Mouse (Mus musculus) CD8-positive naive resting alpha-beta T cell, adult 2 months (primary cell): Measurements from ENCODE around the gene St8sia4.

ENCODE experiments used
- DNase-seq, 2 experiments: peaks; one replicate each; pipeline ENCODE4 v3.0.0; 2022; ENCODE audit warnings: low read depth in 2 of 2, low spot score in 2 of 2

Gene St8sia4

DNA sequence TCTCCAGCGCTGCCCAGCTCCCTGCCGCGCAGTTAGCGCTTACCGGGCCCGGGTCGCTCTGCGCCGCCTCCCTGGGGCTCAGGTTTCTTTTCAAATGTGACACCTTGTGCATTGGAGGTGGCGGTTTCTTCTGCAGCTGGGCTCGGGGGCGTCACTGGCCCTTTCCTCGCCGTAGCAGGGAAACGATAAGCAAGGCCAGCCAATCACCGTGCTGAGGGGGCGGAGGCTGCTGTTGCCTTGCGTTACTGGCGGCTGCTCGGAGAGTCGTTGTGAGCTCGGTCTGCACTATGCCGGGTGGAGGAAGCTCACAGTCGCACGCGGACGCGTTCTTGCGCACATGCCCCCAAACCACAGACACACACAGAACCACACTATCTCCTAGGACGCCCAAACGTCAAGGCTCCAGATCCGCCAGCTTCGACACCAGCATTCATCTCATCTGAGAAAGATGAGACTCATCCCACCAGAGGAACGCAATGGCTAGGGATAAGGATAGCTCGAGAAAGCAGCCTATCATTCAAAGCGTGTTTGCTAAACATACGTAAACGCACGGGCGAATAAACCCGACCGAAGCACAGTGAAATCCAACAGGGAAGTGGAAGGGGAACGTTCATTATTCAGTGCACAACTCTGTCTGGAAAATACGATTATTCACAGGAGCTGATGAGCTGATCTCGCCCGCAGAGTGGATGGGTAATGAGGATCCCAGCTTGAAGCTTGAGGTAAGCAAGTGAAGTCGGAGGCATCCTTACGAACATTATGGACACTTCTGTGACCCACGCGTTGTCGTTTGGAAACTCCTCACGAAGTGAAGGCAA is at the start of gene St8sia4:
St8sia4 (minus strand) TSS at position 137 of the 818 bp plus-strand sequence.
- DNase-seq: peak; percentile 92 to 94

DNA sequence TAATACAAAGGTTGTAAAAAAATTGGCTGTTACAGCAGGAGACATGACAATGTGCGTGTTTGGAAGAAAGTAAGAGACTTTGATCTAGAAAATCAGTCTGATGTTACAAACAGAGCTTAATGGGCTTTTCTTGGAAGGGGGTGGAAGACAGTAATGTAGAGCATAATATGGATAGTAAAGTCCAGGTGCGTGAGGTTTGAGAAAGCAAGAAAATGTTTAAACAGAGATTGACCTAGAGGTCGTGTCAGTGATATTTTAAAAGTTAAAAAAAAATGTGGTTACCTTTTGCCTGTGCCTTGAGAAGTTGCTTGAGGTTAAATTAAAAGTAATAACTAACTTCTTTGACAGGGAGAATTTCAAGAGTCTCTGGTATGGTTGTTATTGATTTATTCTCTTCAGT is 41.8 kb upstream of the St8sia4 start:
- no peak for DNase-seq

DNA sequence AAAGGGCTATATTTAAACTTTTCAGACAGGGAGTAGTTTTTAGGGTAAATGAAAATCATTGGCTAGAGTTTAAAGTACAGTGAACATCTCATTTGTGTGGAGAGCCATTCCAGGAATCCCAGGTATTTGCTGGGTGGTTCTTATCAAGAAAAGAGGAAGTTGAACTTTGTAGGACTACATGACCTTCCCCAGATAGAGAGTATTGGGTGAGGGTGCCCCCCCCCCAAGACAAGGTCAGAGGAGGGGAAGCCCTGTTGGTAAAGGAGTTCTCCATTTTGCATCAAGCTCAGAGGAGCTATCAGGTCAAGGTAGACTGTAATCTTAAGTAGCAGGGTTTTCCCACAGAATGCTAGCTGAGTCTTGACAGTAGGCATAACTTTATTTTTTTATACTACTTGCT is 32.5 kb upstream of the St8sia4 start:
- no peak for DNase-seq

DNA sequence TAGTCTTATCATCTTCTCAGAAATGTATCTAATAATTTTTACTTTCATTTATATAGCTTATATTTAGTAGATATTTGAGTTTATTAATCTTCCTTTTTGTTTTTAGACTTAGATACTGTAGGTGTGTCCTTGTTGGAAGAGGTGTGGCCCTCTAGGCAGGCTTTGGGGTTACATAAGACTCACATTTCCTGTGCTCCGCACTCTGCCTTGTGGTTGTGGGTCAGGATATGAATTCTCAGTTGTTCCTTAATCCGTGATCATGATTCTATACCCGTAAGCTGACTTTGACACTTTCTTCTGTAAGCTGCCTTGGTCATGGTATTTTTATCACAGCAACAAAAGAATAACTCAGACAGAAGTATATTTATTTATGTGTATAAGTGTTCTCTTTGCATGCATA is 6.7 kb upstream of the St8sia4 start:
- no peak for DNase-seq

DNA sequence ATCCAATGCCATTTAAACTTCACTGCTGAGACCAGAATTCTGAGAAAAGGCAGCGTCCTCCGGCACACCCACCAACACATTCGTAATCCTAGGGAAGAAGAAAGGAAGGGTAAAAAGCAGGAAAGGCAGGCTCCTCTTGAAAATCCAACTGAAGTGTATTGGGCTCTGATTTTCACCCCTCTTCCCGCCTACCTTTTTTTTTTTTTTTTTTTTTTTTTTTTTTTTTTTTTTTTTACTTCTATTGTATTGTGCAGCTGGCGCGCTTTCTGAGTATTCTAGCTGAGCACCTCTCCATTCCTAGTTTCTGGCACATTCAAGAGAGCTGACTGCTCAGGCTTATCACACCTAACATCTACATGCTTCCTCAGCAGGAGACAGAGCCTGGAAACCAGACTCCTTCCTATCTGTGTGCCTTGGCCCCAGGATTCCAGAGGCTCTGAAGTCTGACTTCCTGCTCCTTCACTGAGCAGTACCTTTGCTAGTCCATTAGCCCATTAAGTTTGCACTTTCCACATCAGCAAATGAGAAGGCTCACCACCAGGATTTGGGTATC is 958 bp upstream of the St8sia4 start:
- DNase-seq: peak; percentile 4 to 11

DNA sequence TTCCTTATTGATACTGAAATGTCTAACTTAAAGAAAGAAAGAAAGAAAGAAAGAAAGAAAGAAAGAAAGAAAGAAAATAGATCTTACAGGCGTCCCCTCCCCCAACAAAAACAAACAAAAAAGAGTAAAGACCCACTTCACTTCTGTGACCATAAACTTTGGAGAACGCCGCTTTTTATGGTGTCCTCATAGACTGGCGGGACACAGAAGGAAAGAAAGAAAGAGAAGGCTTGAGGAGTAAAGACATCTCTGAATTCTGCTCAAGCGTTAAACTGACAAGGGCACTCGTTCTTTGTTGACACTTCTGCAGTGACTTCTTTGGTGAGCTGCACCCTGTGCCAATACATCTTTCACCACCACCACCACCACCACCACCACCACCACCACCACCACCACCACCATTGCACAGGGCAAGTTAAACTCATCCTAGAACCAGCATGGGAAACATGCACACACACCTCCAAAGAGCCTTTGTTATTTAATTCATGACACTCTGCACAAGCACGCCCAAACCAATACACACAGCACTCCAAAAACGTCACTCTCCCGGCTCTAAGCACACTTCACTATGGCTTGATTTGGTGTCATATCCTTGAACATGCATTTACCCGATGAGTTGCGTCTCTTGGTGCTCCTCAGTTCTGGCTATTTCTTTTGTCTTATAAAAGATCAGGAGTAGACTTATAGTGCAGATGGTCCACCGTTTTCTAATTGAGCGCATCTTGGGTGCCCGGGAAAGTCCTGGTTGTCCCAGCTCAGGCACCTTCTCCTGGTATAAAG is 640 bp downstream of the St8sia4 start:
- peak; percentile 37 to 40 for DNase-seq

DNA sequence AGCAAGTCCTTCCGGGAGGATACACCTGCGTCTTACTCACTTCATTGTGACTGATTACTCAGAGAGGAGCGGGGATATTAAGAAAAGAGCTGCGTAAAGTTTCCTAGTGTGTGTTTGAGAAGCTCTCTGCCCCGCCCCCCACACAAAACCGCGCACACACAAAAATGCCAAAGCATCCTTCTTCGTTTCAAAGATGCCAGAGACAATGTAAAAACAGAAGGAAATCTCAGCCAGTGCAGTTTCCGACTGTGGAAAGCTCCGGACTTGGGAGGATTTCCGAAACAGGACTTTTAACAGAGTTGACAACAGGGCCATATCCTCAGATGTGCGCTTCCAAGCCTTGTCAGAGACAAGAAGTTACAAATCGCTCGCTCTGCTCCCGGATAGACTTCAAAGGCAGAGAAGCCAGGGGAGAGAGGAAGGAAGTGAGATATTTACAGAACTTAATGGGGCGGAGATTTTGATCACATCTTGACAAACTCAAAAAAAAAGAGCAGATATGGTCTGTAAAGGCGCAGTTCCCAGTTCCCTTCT is 1.4 kb downstream of the St8sia4 start:
- peak; percentile 38 to 45 for DNase-seq

DNA sequence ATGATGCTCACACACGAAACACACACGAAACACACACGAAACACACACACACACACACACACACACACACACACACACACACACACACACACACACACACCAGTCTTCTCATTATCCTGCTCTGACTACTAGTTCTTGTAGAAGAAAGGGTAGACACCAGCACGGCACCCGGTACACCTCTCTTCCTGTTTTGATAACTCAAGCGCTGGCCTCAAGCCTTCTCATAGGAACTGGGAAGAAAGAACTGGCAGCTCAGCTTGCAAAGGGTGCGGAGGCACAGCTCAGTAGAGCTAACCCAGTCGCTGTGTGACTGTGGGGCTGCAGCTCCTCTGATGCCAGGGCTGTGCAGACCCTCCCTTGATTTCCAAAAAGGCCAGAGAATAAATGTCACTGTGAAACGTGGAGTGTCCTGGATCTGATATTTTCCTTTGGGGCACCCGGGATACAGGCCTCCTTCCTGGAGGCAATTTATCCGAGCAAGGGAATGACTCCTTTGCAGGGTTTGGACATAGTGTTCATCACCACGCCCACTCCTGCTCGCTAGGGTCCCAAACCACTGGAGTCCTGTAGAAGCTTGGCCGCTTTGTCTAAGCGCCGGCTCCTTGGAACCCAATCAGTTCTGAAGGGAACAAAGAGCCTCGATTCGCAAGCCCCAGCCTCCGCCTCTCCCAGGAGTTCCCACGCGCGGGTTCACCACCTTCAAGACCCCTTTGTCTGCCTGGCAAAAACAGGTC is 2.2 kb downstream of the St8sia4 start:
- peak; percentile 43 for DNase-seq

DNA sequence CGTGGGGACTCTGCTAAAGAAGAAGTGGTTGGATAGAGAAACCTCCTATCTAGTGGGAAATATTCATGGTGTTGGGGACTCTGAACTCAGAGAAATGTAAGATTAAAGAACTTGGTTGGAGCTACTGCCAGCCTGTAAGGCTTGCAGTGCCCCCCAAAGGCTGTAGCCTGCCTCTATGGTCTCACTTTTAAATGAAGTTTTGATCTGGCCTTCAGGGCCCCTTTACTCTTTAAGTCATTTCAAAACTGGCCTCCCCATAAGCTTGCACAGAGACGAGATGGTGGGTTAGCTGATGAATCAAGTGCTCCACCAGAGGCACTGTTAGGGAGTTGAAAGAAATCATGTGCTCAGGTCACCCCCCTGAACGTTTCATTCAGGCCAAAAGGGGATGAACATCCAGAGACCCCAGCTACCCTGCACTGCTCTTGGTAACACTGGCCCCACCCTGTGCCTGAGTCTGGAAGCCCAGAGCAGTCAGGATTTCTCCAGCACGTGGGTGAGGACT is 3.0 kb downstream of the St8sia4 start:
- peak; percentile 12 to 35 for DNase-seq

DNA sequence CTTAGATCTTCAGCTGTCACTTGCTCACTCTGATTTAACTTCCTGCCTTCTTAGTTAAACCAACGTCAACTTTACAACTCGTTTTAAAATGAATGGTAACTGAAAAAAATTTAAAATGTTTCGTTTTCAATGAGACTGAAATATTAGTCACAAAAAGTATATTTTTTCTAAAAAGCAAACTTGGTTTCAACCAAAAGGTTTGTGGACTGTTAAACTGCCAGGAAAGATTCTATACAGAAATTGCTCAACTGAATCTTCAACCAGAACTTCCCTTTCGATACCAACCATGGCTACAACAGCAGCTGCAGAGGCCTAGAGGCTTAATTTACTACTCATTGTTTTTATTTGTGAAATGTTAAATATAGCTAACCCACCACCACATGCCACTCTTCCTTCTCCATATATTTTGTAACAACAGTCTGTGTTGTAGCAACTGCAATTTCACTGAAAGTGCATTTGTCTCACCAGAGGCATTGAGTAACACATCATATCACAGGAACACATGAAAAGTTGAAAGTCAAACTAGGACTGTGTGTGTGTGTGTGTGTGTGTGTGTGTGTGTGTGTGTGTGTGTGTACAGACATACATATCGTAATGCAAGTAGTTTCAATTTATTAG is 10.2 kb downstream of the St8sia4 start:
- peak in 1 of 2 experiments; percentile 4 for DNase-seq

DNA sequence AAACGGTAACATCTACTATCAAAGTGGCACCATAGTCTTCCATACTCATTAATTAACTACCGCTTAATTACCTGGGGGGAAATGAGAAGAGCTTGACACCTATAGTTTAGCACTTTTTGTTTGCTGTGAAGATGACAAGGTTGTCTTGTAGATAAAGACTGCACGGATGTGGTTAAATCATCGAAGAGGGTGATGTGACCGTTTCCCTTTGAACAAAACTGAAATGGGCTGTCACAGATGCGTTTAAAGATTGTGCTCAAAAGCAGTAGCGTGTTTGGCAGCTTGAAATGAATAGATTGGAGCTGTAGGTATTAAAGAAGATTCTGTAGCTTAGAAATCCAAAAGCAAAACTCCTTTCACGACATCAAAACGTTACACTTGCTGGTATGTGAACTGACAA is 11.8 kb downstream of the St8sia4 start:
- peak; percentile 50 to 64 for DNase-seq

DNA sequence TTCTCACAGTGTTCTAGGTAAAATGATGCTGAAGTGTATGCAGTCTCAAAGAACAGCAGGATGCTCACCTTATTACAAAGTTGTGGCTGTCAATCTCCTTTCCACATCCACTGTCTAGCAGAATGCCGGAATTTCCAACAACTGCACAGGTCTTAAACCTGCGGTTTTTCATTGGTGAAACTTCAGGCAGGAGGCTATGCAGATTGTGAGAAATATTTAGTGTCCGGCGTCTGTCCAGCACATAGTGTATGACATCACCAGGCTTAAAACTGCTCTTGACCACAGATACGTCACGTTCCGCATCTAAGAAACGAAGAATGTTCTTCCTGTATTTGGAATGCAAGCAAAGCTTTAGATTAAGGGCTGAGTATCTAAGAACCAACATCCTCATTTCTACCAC is 13.9 kb downstream of the St8sia4 start:
- DNase-seq: no peak

DNA sequence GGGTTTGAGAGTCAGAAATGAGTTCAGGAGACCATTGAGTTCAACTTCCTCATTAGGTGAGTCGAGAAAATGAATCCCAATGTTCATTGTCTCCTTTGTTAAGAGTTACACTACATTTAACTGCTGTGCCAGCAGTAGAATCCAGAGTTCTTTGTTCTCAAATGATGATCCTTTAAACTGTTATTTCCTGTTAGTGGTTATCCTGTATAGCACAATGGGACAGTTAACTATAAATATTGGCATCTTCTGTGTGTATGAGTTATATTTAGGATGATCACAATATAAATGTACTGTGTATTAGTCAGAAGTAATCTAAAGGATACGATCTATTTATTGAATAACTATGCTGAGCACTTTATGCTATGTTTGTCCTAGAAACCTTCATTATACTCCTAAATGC is 23.1 kb downstream of the St8sia4 start:
- no peak for DNase-seq

DNA sequence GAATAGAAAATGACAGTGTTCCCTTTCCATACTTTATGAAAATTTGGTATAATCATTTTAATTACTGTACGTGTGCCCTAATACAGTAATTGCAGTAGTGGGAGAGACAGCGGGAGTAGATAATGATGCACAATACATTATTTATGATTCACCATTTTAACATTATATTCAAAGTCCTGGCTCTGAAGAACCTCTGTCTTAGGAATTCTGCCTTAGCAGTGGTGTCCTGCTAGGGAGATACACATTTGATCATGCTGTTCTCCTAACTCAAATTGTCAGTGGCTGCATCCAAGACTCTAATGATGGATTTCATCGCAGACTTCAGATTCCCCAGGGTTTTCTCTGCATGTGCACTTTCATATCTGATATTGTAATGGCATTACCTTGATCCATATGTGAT is 28.4 kb downstream of the St8sia4 start:
- no peak for DNase-seq

DNA sequence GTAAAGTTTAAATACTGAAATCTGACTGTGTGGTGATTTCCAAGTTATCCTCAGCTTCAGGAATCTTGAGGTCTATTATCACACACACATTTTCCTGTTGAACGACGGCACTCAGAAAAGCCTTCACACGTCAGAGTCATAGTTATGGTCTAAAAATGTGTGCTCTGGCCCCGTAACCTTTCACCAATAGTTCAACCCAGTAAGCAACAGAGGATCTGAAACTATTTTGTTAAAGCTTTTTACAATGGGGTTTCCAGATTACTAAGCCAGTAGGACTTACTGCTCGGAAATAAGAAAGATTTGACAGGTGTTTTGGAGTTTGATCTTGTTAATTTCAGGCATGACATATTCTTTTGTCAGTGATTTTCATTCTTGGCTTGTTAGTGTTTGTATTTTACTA is 43.0 kb downstream of the St8sia4 start:
- DNase-seq: no peak

DNA sequence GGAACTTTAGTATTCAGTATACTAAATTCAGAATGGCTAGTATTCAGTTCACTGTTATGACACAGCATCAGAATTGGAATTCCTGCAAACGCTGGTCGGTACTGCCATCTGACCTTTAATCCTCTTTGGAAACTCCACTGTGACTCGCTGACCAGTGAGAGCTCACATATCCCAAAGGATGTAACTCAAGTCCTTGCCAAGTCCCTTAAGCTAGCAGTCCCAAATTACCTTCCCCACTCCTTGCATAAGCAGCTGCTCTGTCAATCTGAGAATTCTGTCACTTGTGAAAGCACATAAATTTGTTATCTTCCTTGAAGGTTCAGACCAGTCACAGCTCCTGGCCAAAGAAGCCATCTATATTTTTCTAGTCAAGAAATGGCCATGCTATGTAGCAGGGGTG is 48.7 kb downstream of the St8sia4 start:
- no peak for DNase-seq

DNA sequence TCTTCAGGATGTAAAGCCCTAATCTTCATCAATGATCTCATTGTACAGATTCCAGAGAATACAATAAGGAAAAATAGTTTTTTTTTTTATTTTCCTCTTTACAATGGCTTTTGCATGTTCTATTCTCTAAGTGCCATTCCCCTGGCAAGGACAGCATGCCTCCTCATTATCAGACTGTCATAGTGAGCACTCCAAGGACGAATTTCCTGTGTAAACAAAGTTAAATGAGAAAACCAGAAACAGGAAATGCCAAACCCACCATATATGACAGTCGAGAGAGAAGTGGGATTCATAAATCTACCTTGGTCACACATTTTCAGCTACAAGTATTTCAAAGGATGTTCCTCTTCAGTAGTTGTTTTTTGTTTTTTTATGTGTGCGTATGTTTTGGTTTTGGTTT is 49.2 kb downstream of the St8sia4 start:
- DNase-seq: no peak

DNA sequence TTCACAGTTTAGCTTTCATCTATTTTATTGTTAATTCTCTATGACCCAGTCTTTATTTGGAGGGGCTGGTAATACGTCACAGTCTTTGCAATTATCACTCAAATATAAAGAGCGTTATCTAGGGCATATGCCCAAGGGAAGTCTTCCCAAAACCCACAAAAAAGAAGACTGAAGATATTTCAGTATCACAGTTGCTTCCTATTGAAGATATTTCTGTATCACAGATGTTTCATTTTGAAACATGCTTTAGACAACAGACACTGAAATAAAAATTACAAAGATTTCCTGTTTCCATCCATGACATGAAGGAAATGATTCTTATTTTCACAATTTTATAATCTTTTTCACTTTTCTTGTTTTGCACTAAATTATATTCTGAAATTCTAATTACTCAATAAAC is 57.4 kb downstream of the St8sia4 start:
- DNase-seq: no peak

DNA sequence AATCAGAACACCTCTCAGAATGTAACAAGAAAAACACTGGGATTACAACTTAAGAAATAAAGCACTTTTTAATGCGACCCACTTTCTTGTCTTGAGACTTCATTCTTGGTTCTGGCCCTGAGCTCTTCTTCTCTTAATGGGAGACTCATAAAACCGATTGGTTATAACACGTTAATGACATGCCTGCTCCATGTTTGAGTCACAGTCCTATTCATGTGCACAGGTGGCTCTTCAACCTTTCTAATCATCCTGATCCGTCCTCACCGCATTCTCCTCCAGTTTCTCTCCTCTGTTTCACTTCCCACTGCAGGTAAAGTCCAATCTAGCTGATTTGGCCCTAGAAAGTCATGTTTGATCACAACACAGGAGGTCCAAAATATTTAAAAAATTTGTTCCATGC is 58.3 kb downstream of the St8sia4 start:
- DNase-seq: no peak

DNA sequence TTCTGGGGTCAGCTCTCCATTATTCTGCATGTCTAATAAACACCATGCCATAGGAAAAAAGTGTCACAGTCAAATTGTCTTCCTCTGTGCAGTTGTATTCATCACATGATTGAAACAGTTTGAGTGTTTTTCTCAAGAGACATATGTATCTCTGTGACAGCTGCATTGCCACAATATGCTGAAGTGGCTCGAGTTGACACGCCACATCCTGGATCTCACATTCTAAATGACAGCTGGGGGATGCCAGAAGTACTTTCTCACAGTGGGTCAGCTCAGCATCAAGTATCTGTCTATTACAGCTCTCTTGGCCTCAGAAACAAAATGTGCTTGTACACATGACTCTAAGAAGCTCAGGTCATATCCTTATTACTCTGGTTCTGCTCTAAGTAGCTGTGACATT is 61.9 kb downstream of the St8sia4 start:
- DNase-seq: no peak

DNA sequence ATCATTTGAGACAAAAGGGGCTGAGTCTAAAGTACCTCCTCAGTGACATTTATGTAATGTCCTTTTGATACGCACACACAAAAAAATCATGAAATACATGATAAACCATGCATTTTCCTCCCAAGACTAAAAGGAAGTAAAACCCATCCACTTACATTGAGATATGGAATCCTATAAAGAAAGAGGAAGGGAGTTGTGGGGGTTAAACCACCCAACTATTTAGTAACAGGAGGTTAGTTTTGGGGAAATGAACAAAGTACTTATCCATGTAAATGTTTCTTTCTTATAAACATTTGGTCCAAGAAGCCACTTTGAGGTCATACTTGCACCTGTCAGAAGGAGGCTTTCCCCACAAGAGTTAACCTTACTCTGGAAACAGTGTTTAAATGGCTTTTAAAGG is 69.3 kb downstream of the St8sia4 start:
- DNase-seq: no peak
